Mouse (Mus musculus) liver, postnatal 0 days (tissue): ENCODE measurements around the gene Rpl7l1. TPM values are rescaled to one million over a fixed set of nuclear protein-coding genes. Genes with fewer than 3 reads are reported as not detected.

Experiments used
- ATAC-seq: fragments of 200-750 bp; cut with Nextera tagmentation; 2 replicates; pipeline ENCODE4 v1.8.0; 2017; ENCODE audit warnings: mild to moderate bottlenecking, moderate library complexity
- DNase-seq: peaks from one replicate; pipeline ENCODE4 v3.0.0-alpha.2; 2016
- H3K27ac ChIP-seq: fragments of 300-500 bp; sonication (generic); 2 replicates; pipeline ENCODE4 v1.5.1; 2014; ENCODE audit warnings: antibody characterized with exemption, moderate library complexity, mild to moderate bottlenecking, low read depth
- H3K27me3 ChIP-seq: fragments of 300-500 bp; sonication (generic); 2 replicates; pipeline ENCODE4 v1.6.1; 2014; ENCODE audit warnings: low read length, control low read depth, mixed read lengths; ENCODE audit not compliant: insufficient read depth
- H3K36me3 ChIP-seq: fragments of 300-500 bp; sonication (generic); replicated peaks from 2 replicates; pipeline ENCODE4 v1.6.1; 2014; ENCODE audit warnings: mild to moderate bottlenecking, control low read depth, low read length, moderate library complexity, mixed read lengths; ENCODE audit not compliant: insufficient read depth
- H3K4me1 ChIP-seq: fragments of 300-500 bp; sonication (generic); 2 replicates; pipeline ENCODE4 v1.6.1; 2014; ENCODE audit warnings: antibody characterized with exemption, mild to moderate bottlenecking, control low read depth; ENCODE audit not compliant: insufficient read depth
- H3K4me2 ChIP-seq: fragments of 300-500 bp; sonication (generic); 2 replicates; pipeline ENCODE4 v1.6.1; 2014; ENCODE audit warnings: low read depth, mild to moderate bottlenecking, low read length, moderate library complexity, mixed read lengths
- H3K4me3 ChIP-seq: fragments of 300-500 bp; sonication (generic); 2 replicates; pipeline ENCODE4 v1.5.1; 2014; ENCODE audit warnings: low read depth, low read length
- H3K9ac ChIP-seq: fragments of 300-500 bp; sonication (generic); replicated peaks from 2 replicates; pipeline ENCODE4 v1.6.1; 2014; ENCODE audit warnings: mild to moderate bottlenecking, moderate library complexity
- H3K9me3 ChIP-seq: fragments of 300-500 bp; sonication (generic); 2 replicates; pipeline ENCODE4 v1.6.1; 2016; ENCODE audit warnings: mild to moderate bottlenecking, control low read depth, low read length, mixed read lengths
- CTCF ChIP-seq: sonication (generic); IDR thresholded peaks from 2 replicates; pipeline ENCODE4 v1.5.1; 2016; ENCODE audit warnings: antibody characterized with exemption, low read depth
- EP300 ChIP-seq: IDR thresholded peaks from 2 replicates; pipeline ENCODE4 v1.6.1; 2016; ENCODE audit warnings: antibody characterized with exemption, low read depth, mild to moderate bottlenecking
- WGBS: fragments of 180-500 bp; shearing (Covaris S2); extraction: QIAGEN DNeasy Blood & Tissue Kit; methylation state at CpG from one replicate; pipeline ENCODE4 v1.1.7; 2014; ENCODE audit not compliant: insufficient replicate concordance; 5-methylcytosine and 5-hydroxymethylcytosine counted together
- polyA plus RNA-seq: library from polyadenylated mRNA; unstranded; fragments of >200 nt; fragmentation: Nextera tagmentation; extraction: Ambion mirVana; gene quantifications from 2 replicates; pipeline ENCODE4 v1.2.1, GENCODE M21; 2015

Gene Rpl7l1
- polyA plus RNA-seq, 1 experiment from 2014 or later: 63.6 TPM

DNA sequence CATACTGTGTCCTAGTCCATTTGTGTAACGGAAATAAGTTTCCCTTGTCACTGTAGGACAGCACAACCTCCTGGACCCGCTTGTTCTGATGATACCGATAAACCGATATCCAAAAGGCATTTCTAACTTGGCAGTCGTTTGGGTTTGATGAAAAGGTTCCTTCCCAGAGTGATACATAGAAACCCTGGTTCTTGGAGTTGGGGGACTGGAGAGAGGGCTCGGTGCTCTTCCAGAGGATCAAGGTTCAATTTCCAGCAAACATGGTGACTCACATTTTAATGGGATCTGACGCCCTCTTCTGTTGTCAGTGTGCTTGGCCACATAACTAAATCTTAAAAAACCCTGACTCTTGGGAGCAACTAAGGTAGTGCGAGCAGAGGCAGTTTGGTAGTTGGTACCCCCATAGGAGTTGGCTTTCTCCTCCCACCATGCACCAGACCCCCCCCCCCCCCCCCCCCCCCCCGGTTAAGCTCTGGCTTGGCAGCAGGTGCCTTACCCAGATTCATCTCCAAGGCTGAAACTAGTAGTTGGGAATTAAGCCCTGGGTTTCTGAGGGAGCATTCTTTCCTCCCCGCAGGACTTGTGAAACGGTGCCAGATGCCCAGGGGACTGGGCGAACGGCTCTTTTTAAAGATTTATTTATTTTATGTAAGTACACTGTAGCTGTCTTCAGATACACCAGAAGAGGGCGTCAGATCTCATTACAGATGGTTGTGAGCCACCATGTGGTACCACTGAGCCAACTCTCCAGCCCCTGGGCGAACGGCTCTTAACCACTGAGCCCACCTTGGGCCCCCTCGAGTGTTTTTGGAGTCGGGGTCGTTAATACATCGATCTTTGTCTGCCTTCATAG lies 9.0 kb downstream of the Rpl7l1 start:
- no peaks in the 10 kb centered on the region for H3K9me3 ChIP-seq
- H3K9ac ChIP-seq: peak overlapping the region; percentile 90
- DNase-seq (peak; percentile 54), ATAC-seq (peak; percentile 27; the same call in 1 of the 2 replicates)
- 9% methylated on average over 19 of the region's 20 CpGs for WGBS
- peaks cover 17% of the 10 kb centered on the region for H3K4me1 ChIP-seq
- H3K4me3 ChIP-seq: peak overlapping the region; percentile 80
- H3K36me3 ChIP-seq: peaks cover 27% of the 10 kb centered on the region
- peak overlapping the region; percentile 90 for H3K4me2 ChIP-seq
- peak; percentile 45 for TF ChIP-seq CTCF
- no peak for TF ChIP-seq EP300
- H3K27ac ChIP-seq: peak overlapping the region; percentile 90
- H3K27me3 ChIP-seq: no peaks in the 10 kb centered on the region

DNA sequence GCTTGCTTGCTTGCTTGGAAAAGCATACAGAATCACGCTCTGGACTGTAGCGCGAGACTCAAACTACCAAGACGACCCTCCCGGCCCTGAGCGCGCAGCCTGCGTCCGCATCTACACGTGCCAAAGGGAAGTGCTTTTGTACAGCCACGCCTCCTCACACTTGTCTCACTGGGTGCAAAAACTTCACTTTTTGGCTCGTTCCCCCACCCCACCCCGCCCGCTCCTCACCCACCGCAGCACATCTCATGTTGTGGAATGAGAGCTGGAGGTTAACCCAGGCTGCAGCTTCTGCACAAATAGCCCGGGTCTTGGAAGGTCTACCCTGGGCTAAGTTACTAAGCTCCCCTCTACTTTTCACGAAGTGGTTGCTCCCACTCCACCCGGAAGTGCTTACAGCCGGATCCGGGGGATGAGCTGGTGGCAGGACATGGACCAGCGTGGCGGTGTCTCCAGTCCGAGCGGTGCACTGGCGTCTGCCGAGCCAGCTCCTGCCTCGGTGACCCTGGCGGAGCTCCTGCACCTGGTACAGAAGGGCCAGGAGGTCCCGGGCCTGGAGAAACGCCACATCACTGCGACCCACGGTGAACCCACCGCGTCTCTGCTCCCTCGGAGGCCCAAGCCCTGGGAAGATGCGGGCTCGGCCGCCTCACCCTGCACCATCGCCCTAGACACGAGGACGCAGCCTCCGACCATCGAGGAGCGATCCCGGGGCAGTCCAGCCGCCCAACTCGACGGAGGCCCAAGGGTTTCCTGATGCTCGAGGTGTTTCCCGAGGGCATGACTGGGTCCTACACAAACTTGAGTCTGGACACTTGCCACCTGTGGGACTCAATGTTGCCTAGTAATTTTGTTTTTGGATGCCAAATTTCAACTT lies 9.8 kb downstream of the Rpl7l1 start, which contains the start of gene 2310039H08Rik:
Gene 2310039H08Rik (plus strand): TSS at position 232 of the 874 bp plus-strand sequence.
- Histone ChIP-seq H3K4me1 (peaks cover 19% of the 10 kb centered on the region), H3K27me3 (no peaks in the 10 kb centered on the region), H3K9ac (peak within 1 kb of the TSS; percentile 90), H3K4me2 (peak within 1 kb of the TSS; percentile 90), H3K4me3 (peak within 1 kb of the TSS; percentile 80), H3K27ac (peak within 1 kb of the TSS; percentile 90), H3K36me3 (peaks cover 20% of the 10 kb centered on the region), H3K9me3 (no peaks in the 10 kb centered on the region)
- DNase-seq: peak; percentile 85
- TF ChIP-seq EP300 (no peak), CTCF (no peak; the same call in 1 of the 2 replicates)
- ATAC-seq: peak; percentile 85
- under 1% methylated on average over 50 of the region's 50 CpGs for WGBS

DNA sequence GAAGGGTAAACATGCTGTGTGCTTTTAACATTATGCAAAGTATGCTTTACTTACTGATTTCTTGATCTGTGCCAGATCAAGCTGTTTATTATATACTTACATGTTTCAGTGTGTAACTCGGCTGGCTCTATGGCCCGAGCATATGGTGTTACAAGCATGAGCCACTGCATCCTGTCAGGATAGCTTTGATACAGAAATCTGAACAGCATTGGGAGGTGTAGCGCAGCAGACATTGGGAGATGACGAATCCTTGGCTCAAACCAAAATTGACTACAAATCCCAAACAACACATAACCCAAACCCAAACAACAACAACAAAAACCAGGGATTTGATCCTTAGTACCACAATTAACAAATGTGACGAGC lies 10.5 kb downstream of the Rpl7l1 start:
- peak overlapping the region; percentile 90 for H3K4me2 ChIP-seq
- peak overlapping the region; percentile 90 for H3K27ac ChIP-seq
- H3K4me3 ChIP-seq: peak overlapping the region; percentile 80
- no peaks in the 10 kb centered on the region for H3K27me3 ChIP-seq
- WGBS: 7% methylated on average over 5 of the region's 5 CpGs
- ATAC-seq (peak; percentile 14), DNase-seq (no peak)
- H3K36me3 ChIP-seq: peaks cover 15% of the 10 kb centered on the region
- no peaks in the 10 kb centered on the region for H3K9me3 ChIP-seq
- peak overlapping the region; percentile 90 for H3K9ac ChIP-seq
- peaks cover 19% of the 10 kb centered on the region for H3K4me1 ChIP-seq
- TF ChIP-seq EP300 (no peak), CTCF (no peak)

DNA sequence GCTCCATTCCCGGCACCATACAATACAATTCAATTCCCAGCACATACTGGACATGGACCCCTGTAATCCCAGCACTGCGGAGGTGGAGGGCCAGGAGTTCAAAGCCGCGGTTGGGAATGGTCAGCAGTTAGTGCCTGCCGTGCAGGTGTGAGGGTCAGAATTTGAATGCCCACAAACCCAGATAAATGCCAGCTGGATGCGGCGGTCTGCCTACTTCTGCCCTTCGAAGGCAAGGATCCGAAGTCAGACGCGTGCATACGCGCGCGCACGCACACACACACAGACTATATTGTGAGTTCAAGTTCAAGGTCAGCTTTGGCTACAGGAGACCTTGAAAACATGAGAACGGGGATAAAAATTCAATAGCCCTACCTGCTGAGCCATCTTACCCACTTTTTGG lies 10.9 kb downstream of the Rpl7l1 start:
- H3K27ac ChIP-seq: peak overlapping the region; percentile 90; the same call in 1 of the 2 replicates
- no peaks in the 10 kb centered on the region for H3K9me3 ChIP-seq
- peaks cover 19% of the 10 kb centered on the region for H3K4me1 ChIP-seq
- peak overlapping the region; percentile 90 for H3K4me2 ChIP-seq
- DNase-seq (no peak), ATAC-seq (no peak)
- TF ChIP-seq EP300: no peak
- TF ChIP-seq CTCF: no peak
- no peaks in the 10 kb centered on the region for H3K27me3 ChIP-seq
- peak overlapping the region; percentile 90 for H3K9ac ChIP-seq
- WGBS: 67% methylated on average over 17 of the region's 17 CpGs
- H3K36me3 ChIP-seq: peaks cover 15% of the 10 kb centered on the region
- peak overlapping the region; percentile 80; the same call in 1 of the 2 replicates for H3K4me3 ChIP-seq

DNA sequence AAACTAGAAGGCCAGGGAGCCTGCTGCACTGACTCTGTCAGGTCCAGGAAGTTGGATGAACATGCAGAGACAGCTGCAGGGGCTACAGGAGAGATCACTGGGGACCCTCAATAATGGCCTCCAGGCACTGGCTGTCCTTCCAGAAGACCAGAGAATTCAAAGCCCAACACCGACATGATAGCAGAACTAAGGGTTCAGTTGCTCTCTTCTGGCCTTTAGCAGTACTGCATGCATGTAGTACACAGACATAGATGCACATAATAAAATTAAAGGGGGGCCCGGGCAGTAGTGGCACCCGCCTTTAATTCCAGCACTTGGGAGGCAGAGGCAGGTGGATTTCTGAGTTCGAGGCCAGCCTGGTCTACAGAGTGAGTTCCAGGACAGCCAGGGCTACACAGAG lies 11.4 kb downstream of the Rpl7l1 start:
- Histone ChIP-seq H3K27ac (no peak overlapping the region), H3K4me1 (peaks cover 19% of the 10 kb centered on the region), H3K9ac (no peak overlapping the region), H3K4me2 (no peak overlapping the region), H3K9me3 (no peaks in the 10 kb centered on the region), H3K27me3 (no peaks in the 10 kb centered on the region), H3K4me3 (no peak overlapping the region), H3K36me3 (peaks cover 10% of the 10 kb centered on the region)
- TF ChIP-seq CTCF (peak; percentile 49), EP300 (no peak)
- ATAC-seq (no peak), DNase-seq (no peak)
- 74% methylated on average over 4 of the region's 4 CpGs for WGBS

DNA sequence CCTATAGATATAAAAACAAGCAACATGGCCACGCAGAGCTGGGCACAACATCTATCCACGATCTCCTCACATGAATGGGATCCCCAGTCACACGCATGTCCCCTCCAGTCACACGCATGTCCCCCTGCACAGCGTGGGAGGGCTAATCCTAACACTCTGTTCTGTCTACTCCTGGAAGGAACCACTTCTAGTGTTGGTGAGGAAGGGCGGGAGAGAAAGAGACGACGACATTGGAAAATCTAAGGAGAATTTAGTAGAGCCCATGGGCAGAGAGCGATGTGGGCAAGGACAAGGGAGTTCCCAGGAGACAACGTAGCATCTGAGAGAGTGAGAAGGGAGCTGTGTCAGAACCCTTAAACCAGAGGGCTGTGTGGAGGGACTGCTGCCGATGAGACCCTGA lies 11.9 kb downstream of the Rpl7l1 start:
- no peak for ATAC-seq
- Histone ChIP-seq H3K36me3 (peaks cover 6% of the 10 kb centered on the region), H3K9ac (no peak overlapping the region), H3K4me3 (no peak overlapping the region), H3K4me1 (peaks cover 19% of the 10 kb centered on the region), H3K27me3 (no peaks in the 10 kb centered on the region), H3K9me3 (no peaks in the 10 kb centered on the region), H3K4me2 (no peak overlapping the region), H3K27ac (no peak overlapping the region)
- DNase-seq: no peak
- TF ChIP-seq CTCF: no peak
- TF ChIP-seq EP300: no peak
- 89% methylated on average over 11 of the region's 11 CpGs for WGBS
